Mouse (Mus musculus) neural tube, embryonic 14.5 days (tissue): ENCODE measurements around the gene Mafb. TPM values are rescaled to one million over a fixed set of nuclear protein-coding genes. Genes with fewer than 3 reads are reported as not detected.

Experiments
- ATAC-seq: fragments of 200-750 bp; cut with Nextera tagmentation; 2 replicates; pipeline ENCODE4 v1.8.0; 2017; ENCODE audit warnings: low read depth, mild to moderate bottlenecking, moderate TSS enrichment, moderate library complexity
- H3K27ac ChIP-seq: fragments of 300-500 bp; sonication (generic); 2 replicates; pipeline ENCODE4 v1.5.1; 2014; ENCODE audit warnings: low read depth, mild to moderate bottlenecking, control low read depth, low read length, moderate library complexity, mixed read lengths
- H3K27me3 ChIP-seq: fragments of 300-500 bp; sonication (generic); 2 replicates; pipeline ENCODE4 v1.6.1; 2014; ENCODE audit warnings: low read length; ENCODE audit not compliant: control insufficient read depth, insufficient read depth
- H3K36me3 ChIP-seq: fragments of 300-500 bp; sonication (generic); 2 replicates; pipeline ENCODE4 v1.6.1; 2014; ENCODE audit warnings: low read length, mixed read lengths; ENCODE audit not compliant: control insufficient read depth, insufficient read depth
- H3K4me1 ChIP-seq: fragments of 300-500 bp; sonication (generic); 2 replicates; pipeline ENCODE4 v1.6.1; 2014; ENCODE audit warnings: low read length; ENCODE audit not compliant: control insufficient read depth, insufficient read depth
- H3K4me2 ChIP-seq: fragments of 300-500 bp; sonication (generic); 2 replicates; pipeline ENCODE4 v1.6.1; 2014; ENCODE audit warnings: mild to moderate bottlenecking, low read depth, low read length, control low read depth
- H3K4me3 ChIP-seq: fragments of 300-500 bp; sonication (generic); 2 replicates; pipeline ENCODE4 v1.5.1; 2014; ENCODE audit warnings: low read depth, low read length, control low read depth, mixed read lengths
- H3K9ac ChIP-seq: fragments of 300-500 bp; sonication (generic); replicated peaks from 2 replicates; pipeline ENCODE4 v1.6.1; 2014; ENCODE audit warnings: low read depth, mild to moderate bottlenecking, control low read depth, low read length, mixed read lengths
- H3K9me3 ChIP-seq: fragments of 300-500 bp; sonication (generic); 2 replicates; pipeline ENCODE4 v1.6.1; 2016; ENCODE audit warnings: low read length; ENCODE audit not compliant: control insufficient read depth
- WGBS: fragments of 180-500 bp; shearing (Covaris S2); extraction: QIAGEN DNeasy Blood & Tissue Kit; methylation state at CpG from one replicate; pipeline ENCODE4 v1.1.7; 2014; 5-methylcytosine and 5-hydroxymethylcytosine counted together
- polyA plus RNA-seq: library from polyadenylated mRNA; unstranded; fragments of >200 nt; fragmentation: Nextera tagmentation; extraction: Ambion mirVana; gene quantifications from 2 replicates; pipeline ENCODE4 v1.2.1, GENCODE M21; 2014

Mafb gene
- polyA plus RNA-seq, 1 experiment from 2014 or later, result 16.7 TPM

DNA sequence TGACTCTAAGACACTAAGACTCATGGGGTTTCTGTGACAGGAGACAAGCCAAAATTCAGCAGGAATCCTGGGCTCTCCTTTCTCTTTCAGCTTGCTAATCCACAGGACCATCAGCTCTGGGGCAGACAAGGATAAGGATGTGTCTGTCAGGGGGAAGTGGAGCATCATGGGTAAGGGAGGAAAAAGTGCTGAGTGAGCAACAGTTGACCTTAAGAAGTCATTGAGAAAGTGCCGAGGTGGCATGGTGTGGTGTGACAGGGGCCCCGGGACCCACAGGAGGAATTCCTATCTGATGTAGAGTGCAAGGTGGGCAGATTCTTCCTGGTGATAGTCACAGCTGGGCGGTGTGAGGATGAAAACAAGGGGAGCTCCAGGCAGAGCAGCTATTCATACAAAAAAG, 25.8 kb upstream of the Mafb start:
- Histone ChIP-seq H3K9me3 (no peaks in the 10 kb centered on the region), H3K36me3 (no peaks in the 10 kb centered on the region), H3K4me2 (no peak overlapping the region), H3K4me1 (peaks cover 3% of the 10 kb centered on the region; the same call in 1 of the 2 replicates), H3K27ac (no peak overlapping the region), H3K27me3 (0 out of 2 replicates have a peak, but pooled peaks cover 6% of the 10 kb centered on the region), H3K9ac (no peak overlapping the region), H3K4me3 (no peak overlapping the region)
- WGBS, result 80% methylated on average over 3 of the region's 3 CpGs
- no peak for ATAC-seq

DNA sequence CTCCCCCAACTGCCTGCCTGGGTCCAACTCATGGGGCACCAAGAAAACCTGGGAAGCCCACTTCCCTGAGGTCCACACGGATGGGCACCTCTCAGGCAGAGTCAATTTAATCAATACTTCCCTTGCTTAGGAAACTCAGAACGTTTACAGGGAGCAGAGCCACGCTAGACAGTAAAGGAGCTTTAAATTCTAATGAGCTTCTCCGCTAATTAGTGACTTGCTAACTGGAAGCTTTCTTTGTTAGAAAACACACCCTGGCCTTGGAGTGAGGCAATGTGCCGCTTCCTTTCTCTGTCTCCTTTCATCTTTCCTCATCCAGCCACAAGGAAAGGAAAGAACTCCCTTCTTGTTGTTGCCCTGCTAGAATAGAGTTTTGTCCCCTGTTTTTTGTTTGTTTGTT, 21.7 kb upstream of the Mafb start:
- peaks cover 6% of the 10 kb centered on the region; the same call in 1 of the 2 replicates for H3K27me3 ChIP-seq
- H3K4me3 ChIP-seq, result no peak overlapping the region
- no peaks in the 10 kb centered on the region for H3K36me3 ChIP-seq
- no peak overlapping the region for H3K4me2 ChIP-seq
- 12% methylated on average over 5 of the region's 5 CpGs for WGBS
- H3K9ac ChIP-seq, result no peak overlapping the region
- H3K9me3 ChIP-seq, result no peaks in the 10 kb centered on the region
- H3K4me1 ChIP-seq, result no peaks in the 10 kb centered on the region
- H3K27ac ChIP-seq, result no peak overlapping the region
- no peak for ATAC-seq

GRCm38 (mm10) chr2:160383418-160383817, 16.6 kb upstream of the Mafb start:
- H3K36me3 ChIP-seq, result no peaks in the 10 kb centered on the region
- no peaks in the 10 kb centered on the region for H3K4me1 ChIP-seq
- H3K9ac ChIP-seq, result no peak overlapping the region
- H3K9me3 ChIP-seq, result no peaks in the 10 kb centered on the region
- H3K4me3 ChIP-seq, result no peak overlapping the region
- 25% methylated on average over 3 of the region's 3 CpGs for WGBS
- ATAC-seq, result no peak
- H3K4me2 ChIP-seq, result no peak overlapping the region
- H3K27me3 ChIP-seq, result peaks cover 4% of the 10 kb centered on the region
- no peak overlapping the region for H3K27ac ChIP-seq

- ATAC-seq, result no peak
- WGBS, result 46% methylated on average over 4 of the region's 4 CpGs
- peaks cover 19% of the 10 kb centered on the region for H3K27me3 ChIP-seq
- H3K9ac ChIP-seq, result no peak overlapping the region
- H3K4me3 ChIP-seq, result no peak overlapping the region
- H3K4me2 ChIP-seq, result no peak overlapping the region
- H3K36me3 ChIP-seq, result no peaks in the 10 kb centered on the region
- no peak overlapping the region for H3K27ac ChIP-seq
- no peaks in the 10 kb centered on the region for H3K4me1 ChIP-seq
- H3K9me3 ChIP-seq, result no peaks in the 10 kb centered on the region
Observed at GRCm38 (mm10) chr2:160378271-160378670, 11.4 kb upstream of the Mafb start.

DNA sequence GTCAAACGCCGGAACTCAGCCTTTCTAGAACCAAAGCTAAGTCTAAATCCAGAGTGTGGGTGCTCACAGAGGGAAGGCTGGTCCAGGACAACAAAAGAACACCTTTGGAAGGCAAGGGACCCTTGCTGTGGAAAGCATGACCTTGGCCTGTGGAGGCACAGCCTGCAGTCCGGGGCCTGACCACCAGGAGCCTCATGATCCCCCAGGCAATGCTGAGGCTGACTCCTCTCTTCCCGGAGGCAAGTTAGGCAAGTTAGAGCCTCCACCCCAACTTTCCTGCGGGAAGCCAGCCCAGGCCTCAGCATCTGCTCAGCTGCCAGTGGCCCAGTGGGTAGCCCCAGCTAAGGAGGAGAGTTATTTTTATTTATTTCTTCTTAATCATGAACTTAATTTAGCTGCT, 9.4 kb upstream of the Mafb start:
- peaks cover 29% of the 10 kb centered on the region for H3K27me3 ChIP-seq
- no peak overlapping the region for H3K4me3 ChIP-seq

DNA sequence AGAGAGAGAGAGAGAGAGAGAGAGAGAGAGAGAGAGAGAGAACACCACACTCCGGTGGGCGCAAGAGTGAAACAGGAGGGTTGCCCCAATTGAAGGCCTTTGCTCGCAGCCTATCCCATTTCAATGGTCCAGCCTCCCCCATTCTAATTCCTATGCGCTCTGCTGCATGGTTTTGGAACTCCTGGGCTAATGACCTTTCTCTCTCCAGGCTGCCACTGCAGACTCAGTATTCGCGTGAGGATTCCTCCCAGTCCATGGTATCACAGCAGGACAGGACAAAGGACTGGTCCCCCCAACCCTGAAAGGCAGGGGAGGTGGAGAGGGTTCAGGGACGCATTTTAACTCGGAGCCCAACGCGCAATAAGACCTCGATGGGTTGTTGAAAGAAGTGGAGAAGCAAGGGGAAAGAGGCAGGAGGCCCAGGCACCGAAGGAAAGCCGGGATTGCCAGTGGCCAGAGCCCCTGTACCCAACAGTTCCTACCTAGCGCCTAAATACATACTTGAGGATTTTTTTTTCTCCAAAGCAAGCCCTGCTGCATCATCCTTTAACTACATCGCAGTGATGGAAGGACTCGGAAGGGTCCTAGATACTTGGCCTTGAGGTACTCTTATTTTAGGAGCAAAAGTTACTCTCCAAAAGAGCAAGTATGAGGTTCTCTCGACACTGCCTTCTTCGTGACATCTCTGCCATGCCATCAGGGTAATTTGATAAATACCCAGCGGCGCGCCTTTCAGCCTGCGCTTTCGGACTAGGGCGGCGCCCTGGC, 3.0 kb upstream of the Mafb start:
- H3K36me3 ChIP-seq, result no peaks in the 10 kb centered on the region
- H3K4me3 ChIP-seq, result no peak overlapping the region
- H3K4me1 ChIP-seq, result peaks cover 15% of the 10 kb centered on the region; the same call in 1 of the 2 replicates
- H3K9ac ChIP-seq, result no peak overlapping the region
- 3% methylated on average over 25 of the region's 25 CpGs for WGBS
- ATAC-seq, result no peak
- no peaks in the 10 kb centered on the region for H3K9me3 ChIP-seq
- H3K27ac ChIP-seq, result no peak overlapping the region
- peaks cover 56% of the 10 kb centered on the region for H3K27me3 ChIP-seq
- H3K4me2 ChIP-seq, result no peak overlapping the region

More for the DNA sequence above, 9.4 kb upstream of the Mafb start:
- H3K4me2 ChIP-seq, result no peak overlapping the region
- no peaks in the 10 kb centered on the region for H3K9me3 ChIP-seq
- H3K27ac ChIP-seq, result no peak overlapping the region
- no peaks in the 10 kb centered on the region for H3K36me3 ChIP-seq
- 38% methylated on average over 5 of the region's 5 CpGs for WGBS
- H3K4me1 ChIP-seq, result no peaks in the 10 kb centered on the region
- no peak for ATAC-seq
- no peak overlapping the region for H3K9ac ChIP-seq

GRCm38 (mm10) chr2:160368422-160369357, 1.8 kb upstream of the Mafb start:
- no peak for ATAC-seq
- Histone ChIP-seq H3K9me3 (no peaks in the 10 kb centered on the region), H3K4me3 (peak overlapping the region; percentile 12; the same call in 1 of the 2 replicates), H3K9ac (no peak overlapping the region), H3K4me1 (peaks cover 15% of the 10 kb centered on the region; the same call in 1 of the 2 replicates), H3K36me3 (no peaks in the 10 kb centered on the region), H3K4me2 (peak overlapping the region; percentile 95), H3K27me3 (peaks cover 61% of the 10 kb centered on the region), H3K27ac (no peak overlapping the region)
- under 1% methylated on average over 52 of the region's 52 CpGs for WGBS

- Histone ChIP-seq H3K4me1 (peaks cover 15% of the 10 kb centered on the region; the same call in 1 of the 2 replicates), H3K27me3 (peaks cover 64% of the 10 kb centered on the region), H3K4me2 (peak overlapping the region; percentile 95), H3K9me3 (no peaks in the 10 kb centered on the region), H3K9ac (peak overlapping the region; percentile 58), H3K27ac (peak overlapping the region; percentile 73), H3K4me3 (peak overlapping the region; percentile 41), H3K36me3 (no peaks in the 10 kb centered on the region)
- peak; percentile 64 for ATAC-seq
- under 1% methylated on average over 45 of the region's 45 CpGs for WGBS
Observed at GRCm38 (mm10) chr2:160367448-160368208, 763 bp upstream of the Mafb start.
